Mouse (Mus musculus): ENCODE measurements around the gene Pex16. TPM values are rescaled to one million over a fixed set of nuclear protein-coding genes. Genes with fewer than 3 reads are reported as not detected.

Pex16 gene
- polyA plus RNA-seq, 1 experiment from 2014 or later: 16.0 TPM

DNA sequence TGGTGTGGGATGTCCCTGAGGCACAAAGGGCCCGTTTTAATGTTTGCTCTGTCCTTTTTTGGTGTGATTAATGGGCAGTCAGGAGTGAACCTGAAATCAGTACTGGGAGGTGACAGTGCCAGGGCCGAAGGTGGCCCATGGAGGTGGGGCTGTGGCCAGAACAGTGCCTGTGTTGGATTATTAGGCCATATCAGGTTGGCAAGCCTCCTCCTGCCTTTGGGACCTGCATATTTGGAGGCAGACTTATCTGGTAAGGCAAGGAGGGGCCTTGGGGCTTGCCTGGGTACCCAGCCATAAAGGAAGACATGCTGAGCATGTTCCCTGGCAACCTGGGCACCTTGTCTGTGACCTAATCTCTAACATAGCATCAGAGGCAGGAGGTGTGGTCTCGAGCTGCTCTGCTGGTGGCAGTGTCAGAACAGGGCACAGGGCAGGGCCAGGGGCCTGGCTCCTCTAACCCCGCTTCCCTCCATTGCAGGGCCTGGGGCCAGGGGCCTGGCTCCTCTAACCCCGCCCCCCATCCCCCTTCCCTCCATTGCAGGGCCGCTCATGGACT lies 6.1 kb downstream of the Pex16 start:
- no peak overlapping the region for H3K4me2 ChIP-seq
- peaks cover 53% of the 10 kb centered on the region for H3K36me3 ChIP-seq
- WGBS: 75% methylated on average over 6 of the region's 6 CpGs
- no peak overlapping the region for H3K27ac ChIP-seq (ENCODE audit: poor library complexity, severe bottlenecking)
- peaks cover 10% of the 10 kb centered on the region for H3K4me1 ChIP-seq (replicated peaks)
- no peak for ATAC-seq (ENCODE audit: insufficient number of reproducible peaks, low FRiP score)
- H3K27me3 ChIP-seq (replicated peaks): no peaks in the 10 kb centered on the region
- H3K4me3 ChIP-seq: no peak overlapping the region
- no peaks in the 10 kb centered on the region for H3K9me3 ChIP-seq (replicated peaks)
- H3K9ac ChIP-seq: no peak overlapping the region

DNA sequence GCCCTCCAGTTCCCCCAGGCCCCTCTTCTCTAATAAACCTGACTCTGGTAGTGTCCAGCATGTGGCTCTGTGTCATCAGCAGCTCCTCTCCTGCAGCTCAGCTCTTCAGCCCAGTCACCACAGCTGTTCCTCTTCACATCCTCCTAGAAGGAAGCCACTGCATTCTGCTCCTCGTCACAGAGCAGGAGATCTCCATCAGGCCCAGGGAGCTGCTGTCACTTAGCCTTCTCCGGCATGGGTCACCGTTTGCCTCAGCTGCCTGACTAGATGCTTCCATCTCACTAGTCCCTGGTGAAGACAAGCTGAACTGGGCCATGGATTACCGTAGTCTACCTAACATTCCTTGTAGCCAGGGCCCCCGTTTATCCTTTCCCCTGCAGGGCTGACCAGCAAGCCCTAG lies 6.7 kb downstream of the Pex16 start:
- H3K36me3 ChIP-seq: peaks cover 56% of the 10 kb centered on the region

DNA sequence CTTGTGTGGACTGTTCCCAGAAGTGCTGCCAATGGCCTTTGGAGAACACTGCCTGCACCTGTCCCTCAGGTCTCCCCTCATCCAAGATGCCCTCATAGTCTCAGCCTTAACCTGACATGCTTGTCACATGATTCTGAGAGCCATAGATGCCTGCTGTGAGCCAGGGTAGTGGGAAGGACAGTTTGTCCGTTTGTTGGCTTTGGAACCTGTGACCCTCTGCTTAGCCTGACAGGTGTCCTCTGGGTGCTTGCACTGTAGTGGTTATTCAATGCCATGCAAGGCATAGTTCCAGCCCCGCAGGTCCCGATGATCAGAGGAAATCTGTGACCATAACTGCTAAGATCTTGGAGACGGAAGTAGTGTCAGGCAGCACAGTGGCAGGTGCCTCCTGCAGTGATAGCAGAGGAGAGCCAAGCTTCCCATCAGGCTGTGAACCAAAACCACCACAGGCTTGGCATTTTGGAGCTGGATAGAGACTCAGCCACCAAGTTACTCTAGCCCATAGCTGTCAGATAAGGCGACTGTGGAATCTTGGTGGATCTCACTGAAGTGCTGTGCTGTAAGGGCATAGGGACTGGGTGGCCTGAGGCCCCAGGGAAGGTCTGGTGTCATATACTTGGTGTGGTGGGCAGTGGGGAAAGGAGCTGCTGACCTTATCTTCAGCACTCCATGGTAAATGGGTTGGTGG lies 7.6 kb downstream of the Pex16 start, which contains the start of gene 1700029I15Rik:
1700029I15Rik (plus strand) TSS at position 638 of the 688 bp plus-strand sequence.
- H3K27me3 ChIP-seq (replicated peaks): peaks cover 6% of the 10 kb centered on the region
- H3K9ac ChIP-seq: no peak within 1 kb of the TSS
- no peaks in the 10 kb centered on the region for H3K9me3 ChIP-seq (replicated peaks)
- no peak within 1 kb of the TSS for H3K27ac ChIP-seq (ENCODE audit: poor library complexity, severe bottlenecking)
- no peak within 1 kb of the TSS for H3K4me2 ChIP-seq
- ATAC-seq (ENCODE audit: insufficient number of reproducible peaks, low FRiP score): no peak
- H3K4me1 ChIP-seq (replicated peaks): no peaks in the 10 kb centered on the region
- H3K36me3 ChIP-seq: peaks cover 61% of the 10 kb centered on the region
- no peak within 1 kb of the TSS for H3K4me3 ChIP-seq
- 86% methylated on average over 5 of the region's 5 CpGs for WGBS

More for the DNA sequence above, 6.7 kb downstream of the Pex16 start:
- Histone ChIP-seq H3K27ac (ENCODE audit: poor library complexity, severe bottlenecking) (no peak overlapping the region), H3K4me3 (no peak overlapping the region), H3K27me3 (replicated peaks) (no peaks in the 10 kb centered on the region), H3K9ac (no peak overlapping the region), H3K4me1 (replicated peaks) (peaks cover 4% of the 10 kb centered on the region), H3K9me3 (replicated peaks) (no peaks in the 10 kb centered on the region), H3K4me2 (no peak overlapping the region)
- 82% methylated on average over 5 of the region's 5 CpGs for WGBS
- no peak for ATAC-seq (ENCODE audit: insufficient number of reproducible peaks, low FRiP score)

DNA sequence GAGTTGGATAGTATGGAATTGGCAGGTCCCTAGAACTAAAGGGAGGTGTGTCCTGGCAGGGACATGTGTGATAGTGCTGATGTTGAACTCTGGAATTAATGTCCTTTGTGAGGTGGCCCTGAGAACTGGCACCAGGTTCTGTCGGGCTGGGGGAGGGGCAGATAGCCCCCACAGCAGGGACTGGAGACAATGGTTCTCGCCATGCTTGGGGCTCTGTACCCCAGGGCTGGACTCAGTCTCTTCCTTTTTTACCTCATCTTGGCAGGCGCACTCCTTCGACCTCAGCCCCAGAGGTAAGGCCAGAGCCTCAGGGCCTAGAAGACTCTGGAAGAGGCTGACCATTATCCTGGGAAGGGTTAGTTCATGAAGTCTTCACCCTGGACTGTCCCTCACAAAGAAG lies 8.3 kb downstream of the Pex16 start:
- no peaks in the 10 kb centered on the region for H3K4me1 ChIP-seq (replicated peaks)
- no peak overlapping the region for H3K9ac ChIP-seq
- peaks cover 13% of the 10 kb centered on the region for H3K27me3 ChIP-seq (replicated peaks)
- H3K4me3 ChIP-seq: no peak overlapping the region
- H3K27ac ChIP-seq (ENCODE audit: poor library complexity, severe bottlenecking): no peak overlapping the region
- H3K36me3 ChIP-seq: peaks cover 58% of the 10 kb centered on the region
- no peak for ATAC-seq (ENCODE audit: insufficient number of reproducible peaks, low FRiP score)
- no peaks in the 10 kb centered on the region for H3K9me3 ChIP-seq (replicated peaks)
- H3K4me2 ChIP-seq: no peak overlapping the region
- WGBS: 81% methylated on average over 4 of the region's 4 CpGs

DNA sequence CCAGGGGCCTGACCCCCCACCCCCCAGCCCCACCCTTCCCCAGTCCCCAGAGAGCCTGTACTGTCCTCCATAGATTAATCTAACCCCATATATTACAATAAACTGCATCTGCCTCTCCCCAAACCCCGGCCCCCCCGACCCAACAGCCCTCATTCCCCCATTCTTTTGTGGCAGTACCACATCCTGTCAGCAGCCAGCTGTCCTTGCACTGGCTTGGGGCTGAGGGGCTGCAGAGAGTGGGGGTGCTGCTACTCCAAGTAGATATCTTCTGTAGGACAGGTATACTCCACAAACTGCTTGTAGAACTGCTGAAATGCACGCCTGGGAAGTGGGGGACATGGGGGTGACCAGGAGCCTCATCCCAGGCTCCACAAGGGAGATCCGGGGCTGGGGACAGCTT lies 9.6 kb downstream of the Pex16 start:
- Histone ChIP-seq H3K9me3 (replicated peaks) (no peaks in the 10 kb centered on the region), H3K36me3 (peaks cover 45% of the 10 kb centered on the region), H3K9ac (no peak overlapping the region), H3K4me2 (no peak overlapping the region), H3K27me3 (replicated peaks) (peaks cover 21% of the 10 kb centered on the region), H3K4me3 (no peak overlapping the region), H3K27ac (ENCODE audit: poor library complexity, severe bottlenecking) (no peak overlapping the region), H3K4me1 (replicated peaks) (peaks cover 11% of the 10 kb centered on the region)
- 72% methylated on average over 4 of the region's 4 CpGs for WGBS
- ATAC-seq (ENCODE audit: insufficient number of reproducible peaks, low FRiP score): no peak

DNA sequence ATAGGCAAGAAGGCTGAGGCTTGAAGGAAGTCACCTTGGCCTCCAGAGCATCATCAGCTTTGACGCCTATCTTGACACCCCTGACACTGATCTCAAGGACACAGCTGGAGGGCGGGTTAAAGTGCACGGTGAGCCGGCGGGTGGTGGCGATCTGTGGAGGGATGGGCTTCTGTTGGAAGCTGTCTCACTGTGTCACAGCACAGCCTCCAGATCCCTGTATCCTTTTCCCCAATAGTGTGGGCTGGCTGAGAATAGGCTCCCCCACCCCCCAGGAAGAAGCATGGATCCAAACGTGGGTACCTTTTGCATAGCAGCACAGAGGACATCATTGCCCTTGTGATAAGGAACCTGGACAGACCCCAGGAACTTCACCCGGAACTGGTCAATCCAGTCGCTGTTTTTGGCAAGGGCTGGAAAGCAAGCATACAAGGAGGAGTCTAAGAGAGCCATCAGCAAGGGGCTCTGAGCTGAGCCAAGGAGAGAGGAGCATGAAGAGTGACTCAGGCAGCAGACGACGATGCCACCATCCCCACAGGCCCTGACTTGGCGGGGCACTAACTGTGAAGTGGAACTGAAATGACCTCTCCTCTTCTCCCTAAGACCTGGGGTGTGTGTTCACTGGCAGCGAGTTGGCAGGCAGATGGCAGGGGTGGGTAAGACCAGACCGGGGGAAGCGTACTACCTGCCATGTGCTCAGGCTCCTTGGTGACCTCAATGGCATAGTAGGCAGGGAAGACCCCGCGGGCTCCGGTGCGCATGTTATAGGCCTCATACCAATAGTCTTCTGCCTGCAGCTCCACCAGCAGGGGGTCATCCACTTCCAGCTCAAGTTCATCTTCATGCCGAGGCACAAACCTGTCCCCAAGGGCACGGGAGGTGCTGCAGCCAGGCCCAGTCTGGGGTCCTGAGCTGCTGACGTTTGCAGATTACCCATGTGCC lies 10.9 kb downstream of the Pex16 start:
- H3K27ac ChIP-seq (ENCODE audit: poor library complexity, severe bottlenecking): no peak overlapping the region
- peaks cover 33% of the 10 kb centered on the region for H3K36me3 ChIP-seq
- H3K9me3 ChIP-seq (replicated peaks): no peaks in the 10 kb centered on the region
- no peak overlapping the region for H3K4me3 ChIP-seq
- H3K4me1 ChIP-seq (replicated peaks): peaks cover 11% of the 10 kb centered on the region
- H3K9ac ChIP-seq: no peak overlapping the region
- H3K27me3 ChIP-seq (replicated peaks): peaks cover 25% of the 10 kb centered on the region
- no peak overlapping the region for H3K4me2 ChIP-seq
- no peak for ATAC-seq (ENCODE audit: insufficient number of reproducible peaks, low FRiP score)
- 68% methylated on average over 22 of the region's 22 CpGs for WGBS

DNA sequence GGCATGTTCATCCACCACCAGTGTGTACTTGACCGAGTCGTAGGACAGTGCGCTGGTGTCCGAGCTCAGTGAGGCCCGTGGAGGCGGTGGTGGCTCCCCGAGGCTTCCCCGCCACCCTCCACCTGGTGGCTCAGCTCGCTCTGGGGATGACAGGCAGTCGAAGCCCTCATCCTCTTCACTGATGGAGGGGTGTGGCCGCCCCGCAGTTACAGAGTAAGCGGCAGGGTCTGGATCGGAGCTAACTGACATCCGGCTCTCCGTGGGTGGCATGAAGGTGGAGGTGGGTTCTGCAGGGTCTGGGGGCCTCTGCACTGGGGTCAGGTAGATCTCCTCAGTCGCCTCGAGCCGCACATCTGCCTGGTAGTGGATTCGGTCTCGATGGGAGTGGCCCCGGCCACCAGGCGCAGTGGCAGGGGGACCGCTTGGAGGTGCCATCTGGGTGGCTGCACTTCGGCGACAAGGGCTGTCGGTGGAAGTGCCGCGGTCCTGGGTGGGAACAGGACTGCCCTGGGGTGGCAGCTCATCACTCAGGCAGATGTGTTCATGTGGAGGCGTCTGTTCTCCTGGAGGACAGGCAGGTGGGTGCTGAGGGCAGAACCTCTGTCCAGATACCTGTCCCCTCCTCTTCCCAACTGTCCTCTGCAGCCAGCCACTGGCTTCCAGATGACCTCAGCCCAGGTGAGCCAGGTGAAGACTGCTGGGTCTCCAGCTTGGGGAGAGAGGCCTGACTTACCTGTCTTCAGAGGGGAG lies 12.5 kb downstream of the Pex16 start:
- Histone ChIP-seq H3K9ac (no peak overlapping the region), H3K27ac (ENCODE audit: poor library complexity, severe bottlenecking) (no peak overlapping the region), H3K36me3 (peaks cover 17% of the 10 kb centered on the region), H3K4me2 (no peak overlapping the region), H3K4me3 (no peak overlapping the region), H3K4me1 (replicated peaks) (peaks cover 20% of the 10 kb centered on the region), H3K27me3 (replicated peaks) (peaks cover 38% of the 10 kb centered on the region), H3K9me3 (replicated peaks) (no peaks in the 10 kb centered on the region)
- no peak for ATAC-seq (ENCODE audit: insufficient number of reproducible peaks, low FRiP score)
- 88% methylated on average over 30 of the region's 30 CpGs for WGBS

DNA sequence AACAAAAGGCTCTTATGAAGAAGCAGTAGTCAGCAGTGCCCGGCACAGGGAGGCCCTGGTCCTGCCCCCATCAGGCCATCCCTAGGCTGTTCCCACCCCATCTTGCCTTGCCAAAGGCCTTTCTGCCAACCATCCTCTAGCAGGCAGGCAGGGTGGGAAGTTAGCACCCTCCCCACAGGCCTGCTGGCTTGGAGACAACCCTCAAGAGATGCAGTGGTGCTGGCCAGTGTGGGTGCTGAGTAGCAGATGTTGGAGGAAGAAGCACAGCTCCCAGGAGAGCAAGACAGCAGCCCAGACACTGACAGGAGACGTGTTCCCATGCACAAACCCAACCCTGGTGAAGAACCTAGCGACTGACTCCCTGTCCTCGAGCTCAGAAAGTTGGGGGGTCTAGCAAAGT lies 13.2 kb downstream of the Pex16 start:
- no peak overlapping the region for H3K4me3 ChIP-seq
- H3K27me3 ChIP-seq (replicated peaks): peaks cover 44% of the 10 kb centered on the region
- no peak overlapping the region for H3K27ac ChIP-seq (ENCODE audit: poor library complexity, severe bottlenecking)
- peaks cover 25% of the 10 kb centered on the region for H3K4me1 ChIP-seq (replicated peaks)
- no peak overlapping the region for H3K9ac ChIP-seq
- peaks cover 16% of the 10 kb centered on the region for H3K36me3 ChIP-seq
- WGBS: 69% methylated on average over 4 of the region's 4 CpGs
- ATAC-seq (ENCODE audit: insufficient number of reproducible peaks, low FRiP score): no peak
- H3K9me3 ChIP-seq (replicated peaks): no peaks in the 10 kb centered on the region
- no peak overlapping the region for H3K4me2 ChIP-seq

DNA sequence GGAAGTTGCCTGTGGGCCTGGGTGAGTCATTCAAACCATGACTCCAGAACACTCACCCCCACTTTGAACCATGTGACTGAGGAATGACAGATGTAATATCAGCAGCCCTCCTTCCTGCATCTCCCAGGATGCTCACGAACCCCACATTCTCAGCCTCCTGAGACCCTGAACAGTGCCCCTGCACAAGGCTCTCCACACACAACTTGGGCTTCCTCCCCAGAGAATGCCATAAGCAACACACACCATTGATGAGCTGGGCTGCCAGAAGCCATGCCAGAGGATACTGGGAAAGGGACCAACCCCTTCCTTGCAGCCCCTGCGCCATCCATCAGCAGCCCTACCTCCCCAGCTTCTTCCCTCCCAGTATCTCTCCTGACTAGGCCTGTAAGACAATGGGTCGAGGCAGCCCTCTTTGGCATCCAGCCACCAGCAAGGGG lies 13.6 kb downstream of the Pex16 start:
- 56% methylated on average over 3 of the region's 3 CpGs for WGBS
- peaks cover 49% of the 10 kb centered on the region for H3K27me3 ChIP-seq (replicated peaks)
- H3K27ac ChIP-seq (ENCODE audit: poor library complexity, severe bottlenecking): no peak overlapping the region
- peaks cover 25% of the 10 kb centered on the region for H3K4me1 ChIP-seq (replicated peaks)
- peak overlapping the region; percentile 92 for H3K4me2 ChIP-seq
- H3K4me3 ChIP-seq: peak overlapping the region; percentile 62; the same call in 1 of the 2 replicates
- H3K9ac ChIP-seq: peak overlapping the region; percentile 68; the same call in 1 of the 2 replicates
- ATAC-seq (ENCODE audit: insufficient number of reproducible peaks, low FRiP score): no peak
- H3K36me3 ChIP-seq: peaks cover 16% of the 10 kb centered on the region
- H3K9me3 ChIP-seq (replicated peaks): no peaks in the 10 kb centered on the region

DNA sequence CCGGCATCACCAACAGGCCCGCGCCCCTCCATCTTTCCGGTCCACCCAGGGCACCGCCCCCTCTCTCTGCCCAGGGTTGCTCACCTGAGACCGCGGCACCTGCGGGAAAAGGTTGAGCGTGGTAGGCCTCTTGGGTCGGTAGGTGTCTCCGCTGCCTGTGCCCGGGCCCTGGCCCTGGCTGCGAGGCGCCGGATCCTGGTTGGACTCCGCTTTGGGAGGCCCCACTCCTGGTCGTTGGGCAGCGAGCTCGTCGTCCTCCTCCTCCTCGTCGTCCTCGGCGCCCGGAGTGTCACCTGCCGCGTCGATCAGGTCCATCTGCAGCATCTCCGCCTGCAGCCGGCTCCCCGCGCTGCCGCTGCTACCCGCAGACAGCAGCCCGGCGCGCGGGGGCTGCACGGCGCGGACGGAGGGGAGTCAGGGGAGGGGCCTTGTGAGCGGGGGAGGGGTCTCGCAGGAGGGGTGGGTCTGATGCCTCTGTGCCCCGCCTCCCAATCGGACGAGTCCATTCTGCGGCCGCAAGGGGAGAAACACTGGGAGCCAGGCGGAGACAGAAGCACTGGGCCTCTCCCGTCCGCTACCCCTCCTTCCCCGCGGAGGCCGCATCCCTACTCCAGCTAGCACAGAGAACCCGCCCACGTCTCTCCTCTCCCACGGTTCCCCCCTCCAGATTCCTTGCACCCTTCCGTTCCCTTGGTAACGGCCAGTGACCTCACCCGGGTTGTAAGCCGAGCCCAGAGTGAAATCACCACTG lies 14.6 kb downstream of the Pex16 start:
- WGBS: under 1% methylated on average over 62 of the region's 62 CpGs
- peak overlapping the region; percentile 92 for H3K4me2 ChIP-seq
- H3K36me3 ChIP-seq: peaks cover 10% of the 10 kb centered on the region; the same call in 1 of the 2 replicates
- no peak overlapping the region for H3K27ac ChIP-seq (ENCODE audit: poor library complexity, severe bottlenecking)
- H3K27me3 ChIP-seq (replicated peaks): peaks cover 59% of the 10 kb centered on the region
- peak; percentile 80 for ATAC-seq (ENCODE audit: insufficient number of reproducible peaks, low FRiP score)
- H3K9me3 ChIP-seq (replicated peaks): no peaks in the 10 kb centered on the region
- peak overlapping the region; percentile 62 for H3K4me3 ChIP-seq
- peaks cover 25% of the 10 kb centered on the region for H3K4me1 ChIP-seq (replicated peaks)
- peak overlapping the region; percentile 68 for H3K9ac ChIP-seq
